Mouse (Mus musculus) activated CD4-positive, CD25-positive, alpha-beta regulatory T cell, adult 4 months (primary cell): ENCODE data around the gene Hk1. TPM values are rescaled to one million over a fixed set of nuclear protein-coding genes. Genes with fewer than 3 reads are reported as not detected.
A peak's percentile ranks its signal among the peaks of the same experiment; 100 is the strongest.

Source experiments
- ATAC-seq: one replicate; pipeline ENCODE4 v1.8.0; 2017
- polyA plus RNA-seq, 2 experiments: library from polyadenylated mRNA; unstranded; fragments of 100-300 nt; shearing (Covaris generic); gene quantifications; one replicate each; pipeline ENCODE4 v1.2.1; 2017

Hk1 gene
- polyA plus RNA-seq, 2 experiments from 2014 or later, result 52.7 to 92.5 TPM

DNA sequence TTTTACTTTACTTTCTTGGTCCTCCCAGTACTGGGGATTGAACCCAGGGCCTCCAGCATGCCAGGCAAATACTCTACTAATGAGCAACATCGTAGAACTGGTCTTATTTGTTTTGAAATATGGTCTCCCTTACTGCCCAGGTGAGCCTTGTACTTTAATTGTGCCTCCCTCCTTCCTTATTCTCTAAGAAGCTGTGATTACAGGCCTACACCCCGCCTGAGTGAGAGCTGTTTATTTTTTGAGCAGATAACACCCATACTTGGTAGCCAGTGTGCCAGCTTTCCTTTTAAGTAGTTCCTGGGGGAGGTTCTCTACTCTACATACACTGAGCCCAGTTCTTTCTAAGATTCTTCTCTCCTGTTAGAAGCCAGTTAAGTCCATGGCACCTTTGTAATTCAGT is 115.4 kb downstream of the Hk1 start:
- no peak for ATAC-seq

DNA sequence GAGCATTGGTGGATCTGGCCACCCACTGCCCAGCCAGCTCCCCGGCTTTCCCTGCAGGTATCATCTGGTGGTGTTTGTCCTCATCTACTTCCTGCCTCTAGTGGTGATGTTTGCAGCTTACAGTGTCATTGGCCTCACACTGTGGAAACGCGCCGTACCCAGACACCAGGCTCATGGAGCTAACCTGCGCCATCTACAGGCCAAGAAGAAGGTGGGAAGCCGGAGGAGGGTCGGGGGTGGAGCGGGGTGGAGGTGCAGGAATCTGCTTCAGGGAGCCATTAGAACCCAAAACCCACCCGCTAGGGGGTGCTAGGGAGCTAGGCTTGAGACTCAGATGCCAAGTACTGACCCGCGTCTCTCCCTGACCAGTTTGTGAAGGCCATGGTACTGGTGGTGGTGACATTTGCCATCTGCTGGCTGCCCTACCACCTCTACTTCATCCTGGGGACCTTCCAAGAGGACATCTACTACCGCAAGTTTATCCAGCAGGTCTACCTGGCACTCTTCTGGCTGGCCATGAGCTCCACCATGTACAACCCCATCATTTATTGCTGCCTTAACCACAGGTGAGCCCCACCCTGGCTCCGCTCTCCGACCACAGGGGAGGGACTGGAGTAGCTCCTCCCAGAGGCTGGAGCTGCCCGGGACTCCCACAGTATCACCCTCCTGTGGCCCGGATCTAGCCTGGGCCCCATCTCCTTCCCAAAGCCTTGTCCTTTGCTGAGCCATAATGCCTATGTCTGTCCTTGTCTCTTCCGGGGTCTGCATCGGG is 118.4 kb downstream of the Hk1 start:
- peak; percentile 92 for ATAC-seq

DNA sequence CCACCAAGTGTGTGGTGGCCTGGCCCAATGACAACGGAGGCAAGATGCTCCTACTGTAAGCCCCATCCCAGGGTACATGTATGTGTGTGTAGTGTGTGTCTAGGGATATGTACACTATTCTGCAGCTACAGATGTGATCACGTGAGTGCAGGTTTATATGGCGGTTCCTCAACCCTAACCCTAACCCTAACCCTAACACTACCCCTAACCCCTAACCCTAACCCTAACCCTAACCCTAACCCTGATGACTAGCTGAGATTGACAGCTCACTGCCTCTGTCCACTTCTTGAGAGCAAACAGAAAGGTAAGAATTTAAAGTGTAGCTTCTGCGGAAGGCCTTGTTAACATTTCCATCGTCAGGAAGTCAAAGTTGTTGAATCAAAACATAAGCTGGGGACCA is 121.4 kb downstream of the Hk1 start:
- ATAC-seq, result no peak

DNA sequence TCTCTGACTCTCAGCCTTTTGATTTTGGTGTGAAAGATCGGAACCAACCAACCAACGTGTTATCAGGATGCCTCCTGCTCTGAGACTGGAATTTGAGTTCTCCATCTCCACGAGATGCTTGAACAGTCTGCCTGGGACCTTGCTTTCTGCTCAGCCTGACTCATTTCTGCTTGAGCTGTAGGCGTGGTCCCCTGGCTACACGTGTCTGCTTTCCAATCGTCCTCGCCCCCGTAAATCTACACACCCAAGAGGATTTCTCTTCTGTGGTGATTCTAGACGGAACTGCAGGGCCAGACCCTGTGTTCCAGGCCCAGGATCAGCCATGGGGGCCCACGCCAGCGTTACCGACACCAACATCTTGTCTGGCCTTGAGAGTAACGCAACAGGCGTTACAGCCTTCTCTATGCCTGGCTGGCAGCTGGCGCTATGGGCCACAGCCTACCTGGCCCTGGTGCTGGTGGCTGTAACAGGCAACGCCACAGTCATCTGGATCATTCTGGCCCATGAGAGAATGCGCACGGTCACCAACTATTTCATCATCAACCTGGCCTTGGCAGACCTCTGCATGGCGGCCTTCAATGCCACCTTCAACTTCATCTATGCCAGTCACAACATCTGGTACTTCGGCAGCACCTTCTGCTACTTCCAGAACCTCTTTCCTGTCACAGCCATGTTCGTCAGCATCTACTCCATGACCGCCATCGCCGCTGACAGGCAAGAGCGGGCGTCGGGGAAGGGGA is 127.0 kb downstream of the Hk1 start:
- ATAC-seq, result no peak

DNA sequence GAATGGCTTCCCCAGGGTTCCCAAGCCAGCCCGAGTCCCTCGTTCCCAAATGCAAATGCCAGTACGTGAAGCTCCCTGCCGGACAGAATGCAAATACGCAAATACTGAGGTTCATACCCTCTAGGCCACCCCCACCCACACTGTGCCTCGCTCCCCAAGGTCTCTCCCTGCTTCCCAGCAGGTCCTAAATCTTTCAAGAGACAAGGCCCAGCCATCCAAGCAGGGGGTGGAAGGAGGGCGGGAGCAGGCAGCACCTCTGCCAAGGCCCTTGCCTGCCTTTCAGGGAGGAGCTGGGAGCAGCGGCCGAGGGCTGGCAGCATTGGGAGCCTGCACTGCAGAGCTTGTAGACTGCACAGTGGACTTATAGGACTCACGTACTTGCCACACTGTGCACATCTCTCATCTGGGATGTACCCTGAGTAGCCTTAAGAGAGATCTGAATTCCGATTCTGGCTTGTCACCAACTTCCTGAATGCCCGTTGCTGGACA is 127.7 kb downstream of the Hk1 start, which contains the start of gene Tacr2:
TSS of gene Tacr2 (plus strand) at position 439 of the 489 bp plus-strand sequence.
- ATAC-seq, result no peak

DNA sequence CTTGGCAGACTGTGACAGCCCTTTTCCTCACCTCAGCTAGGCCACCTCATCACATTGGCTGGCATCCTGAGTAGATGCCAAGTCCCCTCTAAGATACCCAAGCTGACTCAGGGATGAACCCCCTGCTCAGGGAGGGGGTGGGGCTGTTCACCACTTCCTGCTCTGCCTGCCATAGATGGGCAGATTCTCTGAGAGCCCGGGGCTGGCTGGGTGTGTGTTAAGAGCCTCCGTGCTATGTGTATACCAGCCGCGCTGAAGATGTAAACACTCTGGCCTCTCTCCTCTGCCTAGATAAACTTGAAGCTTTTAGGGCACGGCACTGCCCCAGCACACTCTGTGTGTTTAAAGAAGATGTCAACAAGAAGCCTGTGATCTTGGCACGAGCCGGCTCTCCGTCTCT is 131.9 kb downstream of the Hk1 start:
- ATAC-seq, result peak; percentile 61

DNA sequence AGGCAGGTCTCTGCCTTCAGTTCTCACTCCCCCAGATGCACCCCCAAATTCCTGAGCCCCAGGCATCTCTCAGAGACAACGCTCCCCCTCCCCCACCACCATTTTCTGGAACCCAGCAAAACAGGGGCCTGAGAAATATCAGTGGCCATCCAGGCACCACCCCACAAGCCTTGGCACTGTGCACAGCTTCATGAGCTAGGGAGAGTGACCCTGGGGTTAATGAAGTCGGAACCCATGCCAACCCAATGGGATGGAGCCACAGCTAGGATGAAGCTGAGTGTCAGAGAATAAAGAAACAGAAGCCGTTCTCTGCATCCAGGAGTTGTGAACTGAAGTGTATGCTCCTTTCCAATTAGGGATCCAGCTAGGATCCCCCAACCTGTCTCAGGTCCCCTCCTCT is 132.6 kb downstream of the Hk1 start:
- no peak for ATAC-seq

DNA sequence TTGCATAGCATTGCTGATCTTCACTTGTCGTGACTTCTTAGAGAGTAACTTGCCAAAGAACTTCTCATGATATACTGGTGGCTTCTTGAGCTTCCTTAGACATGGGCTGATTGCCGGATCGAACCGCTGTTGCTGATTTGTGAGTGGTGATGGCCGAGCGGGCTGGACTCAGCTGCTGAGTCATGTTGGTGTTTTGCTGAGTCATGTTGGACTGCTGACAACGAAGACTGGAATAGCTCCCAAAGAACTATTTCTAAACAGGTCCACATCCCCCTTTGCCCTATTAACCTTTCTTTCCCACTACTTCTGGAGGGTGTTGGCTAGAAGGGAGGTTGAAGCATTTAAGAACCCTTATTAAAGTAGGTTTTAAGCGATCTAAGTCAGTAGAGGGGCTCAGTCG is 135.6 kb downstream of the Hk1 start:
- ATAC-seq, result no peak

DNA sequence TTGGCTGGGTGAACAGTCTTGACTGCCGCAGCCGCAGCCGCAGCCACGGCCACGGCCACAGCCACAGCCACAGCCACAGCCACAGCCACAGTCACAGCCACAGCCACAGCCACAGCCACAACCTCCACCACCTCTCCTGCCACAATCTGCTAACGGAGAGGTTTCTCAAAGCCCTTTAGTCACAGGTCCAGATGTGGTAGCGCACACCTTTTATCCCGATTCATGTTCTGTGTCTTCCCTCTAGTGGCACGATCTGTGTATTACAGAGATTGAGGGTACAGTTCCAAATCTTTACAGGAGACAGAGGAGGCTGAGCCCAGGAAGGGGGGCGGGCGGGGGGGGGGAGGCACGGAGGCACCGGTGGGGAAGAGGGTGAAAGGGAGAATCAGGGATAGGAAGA is 136.8 kb downstream of the Hk1 start:
- no peak for ATAC-seq

DNA sequence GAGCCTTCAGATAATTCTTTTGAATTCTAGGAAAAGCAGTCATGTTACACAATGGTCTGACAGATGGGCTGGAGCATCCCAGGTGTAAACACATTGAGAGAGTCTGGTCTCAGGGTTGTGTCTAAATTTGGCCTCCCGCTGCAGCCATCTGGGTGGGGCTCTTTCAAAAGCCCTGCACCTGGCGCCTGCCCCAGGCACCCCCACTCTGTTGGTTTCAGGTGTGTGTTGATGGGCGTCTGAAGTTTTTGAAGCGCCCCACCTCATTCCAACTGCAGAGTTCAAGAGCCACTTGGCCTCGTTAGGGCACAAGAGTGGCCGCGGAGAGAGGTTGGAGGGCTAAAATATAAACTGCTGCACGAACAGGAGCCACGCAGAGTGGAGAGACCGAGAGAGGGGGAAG is 137.3 kb downstream of the Hk1 start:
- ATAC-seq, result no peak

DNA sequence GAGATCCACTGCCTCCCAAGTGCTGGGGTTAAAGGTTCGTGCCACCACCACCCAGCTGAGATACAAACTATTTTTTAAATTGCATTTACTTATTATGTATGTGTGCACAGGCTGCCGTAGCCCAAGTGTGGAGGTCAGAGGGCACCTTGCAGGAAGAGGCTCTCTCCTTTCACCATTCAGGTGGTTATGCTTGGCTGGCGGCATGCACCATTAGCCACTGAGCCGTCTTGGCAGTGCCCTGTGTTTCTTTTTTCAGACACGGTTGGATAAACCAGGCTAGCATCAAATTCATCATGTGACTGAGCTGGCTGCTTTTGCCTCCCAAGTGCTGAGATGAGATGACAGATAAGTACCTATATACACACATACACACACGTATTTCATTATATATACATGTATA is 140.4 kb downstream of the Hk1 start:
- ATAC-seq, result no peak

DNA sequence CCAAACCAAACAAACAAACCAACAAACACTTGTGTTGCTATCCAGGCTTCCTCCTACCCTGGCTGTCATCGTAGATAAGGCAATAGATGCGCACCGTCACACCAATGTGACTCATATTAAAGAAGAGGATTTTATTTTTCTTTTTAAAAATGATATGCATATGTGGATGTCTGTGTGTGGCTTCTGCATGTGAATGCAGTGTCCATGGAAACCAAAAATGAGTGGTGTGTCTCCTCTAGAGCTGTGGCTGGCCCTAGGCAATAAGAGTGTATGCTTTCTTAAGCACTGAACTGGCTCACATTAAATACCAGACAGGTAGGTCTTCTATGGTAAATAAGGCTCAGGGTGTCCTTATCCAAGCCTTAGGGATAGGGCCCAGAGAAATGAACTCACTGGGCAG is 141.0 kb downstream of the Hk1 start:
- ATAC-seq, result no peak

DNA sequence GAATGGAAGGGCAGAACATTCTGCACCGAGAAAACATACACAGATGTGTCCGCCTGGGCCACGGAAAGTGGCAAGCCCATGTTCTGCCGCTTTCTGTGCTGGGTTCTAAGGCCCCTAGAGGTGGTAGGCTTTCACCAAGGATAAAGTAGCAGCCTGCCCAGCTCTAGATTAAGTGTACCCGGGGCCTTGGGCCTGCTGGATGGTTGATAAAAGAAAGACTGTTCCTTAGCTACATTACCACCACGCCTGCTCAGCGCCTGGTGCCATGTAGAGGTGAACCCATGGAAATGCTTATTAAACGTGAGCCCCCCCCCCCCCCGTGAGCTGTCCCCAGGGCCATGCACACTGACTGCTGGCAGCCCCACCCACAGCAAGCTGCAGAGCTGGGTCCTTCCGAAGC is 142.5 kb downstream of the Hk1 start:
- no peak for ATAC-seq

DNA sequence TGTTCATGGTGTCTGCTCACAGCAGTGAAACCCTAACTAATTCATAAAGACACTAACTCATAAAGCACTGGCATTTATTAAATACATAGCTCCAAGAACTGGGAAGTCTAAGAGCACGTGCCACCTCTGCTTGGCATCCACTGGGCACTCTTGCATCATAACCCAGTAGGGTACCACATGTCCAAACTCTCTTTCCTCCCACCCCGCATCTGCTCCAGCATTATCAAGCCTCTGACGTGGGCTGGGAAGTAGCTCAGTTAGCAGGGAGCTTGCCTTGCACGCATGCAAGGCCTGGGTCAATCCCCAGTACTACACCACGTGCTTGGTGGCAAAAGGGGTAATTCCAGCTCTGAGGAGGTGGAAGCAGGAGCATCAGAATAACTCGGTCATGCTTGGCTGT is 143.5 kb downstream of the Hk1 start:
- no peak for ATAC-seq

DNA sequence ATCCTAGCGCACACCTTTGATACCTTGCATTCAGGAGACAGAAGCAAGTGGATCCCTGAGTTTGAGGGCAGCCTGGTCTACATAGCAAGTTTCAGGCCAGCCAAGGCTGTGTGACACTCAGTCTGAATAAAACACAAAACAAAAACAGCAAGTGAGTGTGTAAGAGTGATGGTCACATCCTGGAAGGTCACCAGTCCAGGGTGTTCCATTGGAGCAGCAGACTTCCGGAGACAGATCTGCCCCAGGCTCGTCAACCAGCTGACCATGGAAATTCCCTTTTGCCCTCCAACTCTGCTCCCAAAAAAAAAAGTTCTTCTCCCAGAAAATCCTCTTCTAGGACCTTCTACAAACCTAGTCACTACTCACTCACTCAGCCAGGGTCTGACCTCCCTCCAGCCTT is 147.9 kb downstream of the Hk1 start:
- no peak for ATAC-seq

DNA sequence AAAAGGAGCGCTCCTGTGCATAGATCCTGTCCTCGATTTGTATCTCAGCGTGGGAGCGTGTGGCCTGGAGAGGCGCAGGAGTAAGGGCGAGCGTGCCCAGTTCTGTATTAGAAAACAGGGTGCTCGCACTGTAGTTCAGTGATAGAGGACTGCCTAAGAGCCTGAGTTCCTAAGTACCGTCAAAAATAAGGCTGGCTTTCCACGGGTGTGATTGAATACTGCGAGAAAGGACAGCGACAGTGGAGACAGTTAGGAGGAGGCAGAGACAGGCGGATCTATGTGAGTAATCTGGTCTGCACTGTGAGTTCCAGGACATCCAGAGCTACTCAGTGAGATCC is 148.3 kb downstream of the Hk1 start:
- no peak for ATAC-seq

DNA sequence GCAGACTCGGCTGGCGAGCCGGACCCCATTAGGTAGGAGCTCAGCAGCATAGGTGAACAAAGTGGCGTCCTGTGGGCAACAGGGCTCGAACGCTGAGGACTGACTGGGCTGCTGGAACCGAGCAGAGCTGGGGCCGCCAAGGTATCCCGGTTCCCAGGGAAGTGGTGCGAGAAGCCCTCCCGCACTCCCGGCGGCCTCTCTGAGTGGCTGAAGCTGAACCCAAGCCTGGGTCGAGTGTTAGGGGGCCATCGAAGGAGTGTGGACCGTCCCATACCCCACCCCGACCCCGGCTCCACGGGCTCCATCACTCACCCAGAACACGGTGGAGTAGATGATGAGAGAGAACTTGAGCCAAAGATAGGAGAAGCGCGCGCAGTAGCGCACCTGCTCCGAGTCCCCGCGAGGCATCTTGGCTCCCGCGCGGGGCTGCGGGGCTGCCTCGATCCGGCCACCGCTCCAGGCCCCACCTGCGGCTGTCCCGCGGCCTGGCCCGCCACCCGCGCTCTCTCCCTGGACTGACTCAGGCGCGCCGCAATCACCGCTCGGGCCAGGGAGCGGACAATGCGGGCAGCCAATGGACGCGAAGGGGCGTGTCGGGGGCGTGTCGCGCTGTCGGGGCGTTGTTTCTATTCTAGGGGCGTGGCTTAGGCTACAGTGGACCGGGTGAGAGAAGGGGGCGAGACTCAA is 148.9 kb downstream of the Hk1 start, which contains the start of gene Tspan15:
TSS of gene Tspan15 (minus strand) at position 544 of the 687 bp plus-strand sequence.
- ATAC-seq, result no peak

DNA sequence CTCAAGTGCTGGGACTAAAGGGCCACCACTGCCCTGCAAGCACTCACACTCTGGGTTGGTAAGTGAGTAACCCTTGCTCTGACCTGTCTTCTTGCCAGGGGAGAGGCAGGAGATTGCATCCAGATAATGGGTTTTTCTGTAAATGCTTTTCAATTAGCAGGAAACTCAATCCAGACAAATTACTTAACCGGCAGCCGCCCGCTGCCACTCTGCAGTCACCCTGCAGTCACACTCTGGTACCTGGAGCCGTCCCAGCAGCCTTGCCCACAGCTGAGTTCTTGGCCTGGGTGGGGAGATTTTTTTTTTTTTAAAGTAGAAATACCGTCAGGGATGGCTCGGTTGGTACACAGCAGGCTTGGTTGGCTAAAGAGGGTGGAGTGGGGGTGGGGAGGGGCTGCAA is 151.6 kb downstream of the Hk1 start:
- ATAC-seq, result no peak

DNA sequence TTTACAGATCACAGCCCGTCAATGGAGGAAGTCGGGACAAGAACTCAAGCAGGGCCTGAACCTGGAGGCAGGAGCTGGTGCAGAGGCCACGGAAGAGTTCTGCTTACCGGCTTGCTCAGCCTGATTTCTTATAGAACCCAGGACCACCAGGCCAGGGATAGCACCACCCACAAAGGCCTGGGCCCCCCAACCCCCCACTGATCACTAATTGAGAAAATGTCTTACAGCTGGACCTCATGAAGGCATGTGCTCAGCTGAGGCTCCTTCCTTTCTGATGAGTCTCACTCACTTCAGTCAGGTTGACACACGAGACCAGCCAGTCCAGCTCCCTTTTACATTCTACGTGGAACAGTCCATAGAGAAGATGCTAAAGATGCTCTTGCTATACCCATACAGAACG is 153.9 kb downstream of the Hk1 start:
- ATAC-seq, result no peak

DNA sequence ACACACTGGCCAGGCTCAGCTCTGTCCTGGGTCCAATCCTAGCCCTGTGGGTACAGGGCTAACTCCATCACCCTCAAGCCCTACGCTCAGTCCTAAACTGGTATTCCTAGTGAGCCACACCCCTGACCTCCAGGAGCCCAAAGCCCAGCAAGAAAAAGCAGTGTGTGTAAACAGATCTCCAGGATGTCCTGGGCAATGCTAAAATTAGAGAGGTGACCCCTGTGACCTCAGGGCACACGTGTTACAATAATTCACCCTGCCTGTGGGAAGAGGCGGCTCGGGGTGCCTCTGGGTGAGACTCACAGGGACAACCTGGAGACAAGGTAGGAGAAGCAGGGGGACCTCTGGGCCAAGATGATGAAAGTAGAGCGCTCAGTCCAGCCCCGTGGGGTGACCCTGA is 155.5 kb downstream of the Hk1 start:
- ATAC-seq, result no peak

DNA sequence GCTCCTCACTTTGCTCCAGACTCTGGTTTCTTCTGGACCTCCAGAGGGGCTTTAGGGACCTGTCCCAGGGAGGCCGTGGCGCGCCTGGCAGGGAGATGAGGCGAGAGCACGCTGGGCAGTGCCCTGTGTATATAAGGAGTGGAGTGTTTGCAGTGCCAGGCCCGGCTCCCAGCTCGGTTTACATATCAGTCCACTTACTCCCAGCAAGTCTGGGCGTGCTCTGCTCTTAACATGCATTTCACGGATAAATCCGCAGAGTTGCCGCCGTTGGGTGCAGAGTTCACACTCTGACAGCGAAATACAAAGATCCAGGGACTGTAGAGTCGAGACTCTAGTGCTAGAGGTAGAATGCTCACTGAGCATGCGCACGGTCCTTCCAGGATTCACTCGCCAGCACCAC is 156.9 kb downstream of the Hk1 start:
- no peak for ATAC-seq

DNA sequence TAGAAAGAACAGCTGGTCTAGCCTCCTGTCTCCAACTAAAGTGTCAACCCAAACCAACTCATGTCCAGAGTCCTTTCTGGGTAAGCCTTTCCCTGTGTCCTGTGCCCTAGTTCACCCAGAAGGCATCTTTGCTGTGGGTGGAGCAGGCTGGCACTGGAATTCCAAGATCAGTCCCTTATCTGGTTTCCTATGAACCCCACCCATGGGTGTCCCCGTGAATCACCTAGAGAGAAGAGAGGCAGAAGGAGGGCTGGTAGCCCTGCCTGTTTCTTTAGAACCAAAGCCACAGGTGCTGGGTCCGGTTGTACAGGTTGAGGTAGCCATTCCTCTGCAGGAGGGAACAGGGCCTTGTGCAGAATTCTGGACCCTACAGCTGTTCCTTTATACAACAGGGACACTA is 158.1 kb downstream of the Hk1 start:
- no peak for ATAC-seq

DNA sequence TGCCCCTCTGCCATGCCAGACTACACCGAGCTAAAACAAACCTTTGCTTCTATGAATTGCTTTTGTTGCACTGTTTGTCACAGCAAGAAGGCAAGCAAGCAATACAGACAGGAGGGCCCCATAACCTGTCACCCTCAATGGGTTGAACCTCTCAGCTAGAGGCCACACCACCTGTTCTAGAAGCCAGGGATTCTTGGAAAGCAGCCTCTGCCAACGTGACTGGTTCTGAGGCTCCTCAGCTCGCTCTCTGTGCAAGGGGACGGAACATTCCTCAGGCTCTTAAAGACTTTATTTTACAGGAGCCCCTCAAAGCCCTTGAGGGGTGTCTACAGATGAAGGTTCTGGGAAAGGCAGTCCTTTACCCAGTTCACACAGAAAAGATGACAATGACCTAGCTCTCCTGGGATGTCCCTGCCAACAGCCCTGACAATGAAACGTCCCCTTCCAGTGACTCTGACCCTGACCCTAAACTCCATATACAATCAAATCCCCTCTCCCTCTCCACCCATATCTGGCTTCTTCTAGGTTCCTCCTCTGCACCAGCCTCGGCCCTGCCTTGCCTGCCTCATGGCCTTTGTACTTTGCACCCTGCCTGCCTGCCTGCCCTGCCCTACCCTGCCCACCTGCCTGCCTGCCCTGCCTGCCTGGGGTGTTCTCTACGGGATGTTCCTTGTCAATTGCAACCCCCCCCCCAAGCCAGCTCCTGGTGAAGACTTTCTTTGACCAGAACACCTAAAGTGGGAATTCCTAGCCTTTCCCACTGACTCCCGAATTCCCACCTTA is 158.8 kb downstream of the Hk1 start:
- ATAC-seq, result no peak
